Mouse (Mus musculus) kidney, postnatal 10 days (tissue): Measurements from ENCODE around the gene Tbc1d8.

Experiments
- DNase-seq: peaks from one replicate; pipeline ENCODE4 v3.0.0; 2021; ENCODE audit warnings: mixed read lengths

Tbc1d8 gene

DNA sequence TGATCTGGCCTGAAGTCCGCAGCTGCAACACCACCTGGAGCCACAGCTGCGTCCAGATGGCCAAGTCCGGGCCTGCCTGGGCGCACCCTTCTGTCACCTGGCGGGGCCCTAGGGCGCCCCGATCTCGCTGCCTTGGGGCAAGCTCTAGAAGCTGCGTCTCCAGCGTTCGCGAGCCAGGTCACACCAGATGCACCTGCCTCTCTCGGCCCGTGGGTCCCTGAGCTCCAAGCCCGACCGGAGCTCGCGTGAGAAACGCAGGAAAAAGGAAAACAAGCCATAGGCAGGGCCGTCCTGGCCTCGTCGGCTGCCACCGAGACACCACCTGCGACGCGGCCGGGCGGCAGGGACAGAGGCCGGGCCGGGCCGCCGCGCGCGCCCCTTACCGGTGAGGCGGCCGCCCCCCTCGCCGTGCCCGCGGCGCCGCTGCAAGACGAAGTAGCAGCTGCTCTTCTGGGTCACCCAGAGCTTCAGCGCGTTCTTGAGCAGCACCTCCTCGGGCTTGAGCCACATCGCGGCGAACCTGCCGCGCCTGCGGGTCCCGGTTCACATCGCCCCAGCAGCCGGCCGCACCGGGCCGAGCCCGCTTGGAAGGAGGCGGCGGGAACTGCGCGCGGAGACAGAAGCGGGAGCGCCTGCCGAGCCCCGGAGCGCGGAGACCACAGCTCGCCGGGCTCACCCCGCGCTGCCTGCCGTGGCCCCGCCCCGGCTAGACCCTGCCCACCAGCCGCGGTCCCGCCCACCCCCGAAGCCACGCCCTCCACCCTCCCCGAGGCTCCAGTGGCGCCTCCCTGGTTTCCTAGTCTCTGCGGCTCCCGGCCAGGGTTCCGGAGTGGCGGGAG lies at the start of gene Tbc1d8:
Gene Tbc1d8 (minus strand): TSS at position 699 of the 839 bp plus-strand sequence.
- DNase-seq: peak; percentile 96

DNA sequence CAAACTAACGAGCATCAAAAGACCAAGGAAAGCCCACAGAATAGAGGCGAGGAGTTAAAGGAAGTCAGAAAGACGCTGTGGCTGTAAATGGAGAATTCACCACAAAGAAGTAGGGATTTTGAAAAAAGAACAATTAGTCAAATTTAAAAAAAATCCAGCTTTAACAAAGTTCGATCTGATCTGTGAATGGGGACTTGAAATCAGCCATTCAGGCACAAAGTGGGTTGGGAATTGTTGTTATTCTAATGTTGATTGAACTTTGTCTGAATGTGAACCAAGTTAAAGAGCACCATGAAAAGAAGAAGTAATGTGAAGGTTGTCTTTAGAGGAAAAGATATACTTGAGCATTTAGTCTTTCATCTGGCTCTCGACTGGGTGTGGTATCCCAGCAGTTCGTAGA lies 49.8 kb upstream of the Tbc1d8 start:
- no peak for DNase-seq

DNA sequence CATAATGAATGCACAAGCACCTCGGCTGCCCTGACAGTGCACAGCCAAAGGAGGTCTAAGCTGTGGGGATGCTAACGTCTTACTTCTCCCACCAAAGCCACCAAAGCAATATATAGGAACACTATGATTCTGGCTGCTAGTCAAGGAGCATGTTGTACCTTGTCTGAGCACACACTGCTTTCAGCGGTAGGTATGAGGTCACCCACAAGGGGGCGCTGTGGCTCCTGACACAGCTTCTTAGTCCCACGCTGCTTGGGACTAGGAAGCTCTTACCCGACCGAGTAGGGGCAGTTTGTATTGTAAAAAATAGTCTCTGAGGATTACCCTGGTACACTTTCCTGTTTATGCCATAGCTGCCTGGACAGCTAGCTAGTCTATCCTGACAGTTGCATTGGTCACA lies 48.9 kb upstream of the Tbc1d8 start:
- DNase-seq: peak; percentile 87

DNA sequence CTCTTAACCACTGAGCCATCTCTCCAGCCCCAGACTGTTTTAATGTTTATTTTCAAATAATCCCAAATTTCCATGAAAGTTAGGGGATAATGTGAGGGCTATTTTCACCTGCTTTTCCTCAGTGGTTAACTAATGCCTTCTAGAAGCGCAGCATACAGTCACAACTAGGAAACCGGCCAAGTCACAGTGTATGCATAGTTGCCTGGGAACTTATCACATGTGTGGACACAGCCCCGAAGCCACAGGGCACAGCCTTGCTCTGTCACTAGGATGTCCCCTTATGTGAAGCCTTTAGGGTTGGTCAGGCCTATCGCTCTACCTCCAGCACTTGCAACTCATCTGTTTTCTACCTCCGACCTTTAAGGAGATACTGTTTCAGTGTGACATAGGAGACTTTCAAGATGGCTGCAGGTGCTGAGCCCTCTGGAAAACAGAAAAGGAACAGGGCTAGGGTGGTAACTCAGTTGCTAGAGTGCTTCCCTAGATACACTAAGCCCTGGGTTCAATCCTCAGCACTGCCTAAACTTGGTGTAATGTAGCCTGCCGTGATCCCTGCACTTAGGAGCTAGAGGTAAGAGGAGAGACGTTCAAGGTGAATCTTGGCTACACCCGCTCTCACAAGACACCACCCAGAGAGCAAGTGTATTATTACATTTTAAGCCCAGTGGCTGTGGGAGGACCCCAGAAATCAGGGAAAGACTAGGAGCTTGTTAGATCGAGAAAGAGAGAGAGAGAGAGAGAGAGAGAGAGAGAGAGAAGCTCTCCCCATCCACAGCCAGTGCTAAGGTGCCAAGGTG lies 48.0 kb upstream of the Tbc1d8 start:
- peak; percentile 42 for DNase-seq

DNA sequence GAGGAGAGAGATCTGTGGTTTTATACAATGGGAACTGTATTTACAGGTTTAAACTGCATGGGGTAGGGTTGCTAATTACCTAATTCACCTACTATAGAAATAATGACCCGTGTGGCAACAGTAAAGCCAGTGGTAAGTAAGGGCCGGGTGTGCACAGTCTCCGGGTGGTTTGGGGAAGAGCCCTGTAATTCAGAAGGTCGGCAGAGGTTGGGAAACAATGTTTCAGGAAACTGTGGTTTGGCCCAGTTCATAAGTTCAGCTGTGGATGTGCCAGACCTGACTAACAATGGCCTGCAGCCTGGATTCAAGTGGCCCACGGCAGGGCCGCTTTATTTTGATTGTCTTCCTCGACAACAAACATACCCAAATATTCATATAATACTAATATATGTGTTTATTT lies 47.2 kb upstream of the Tbc1d8 start:
- DNase-seq: no peak

DNA sequence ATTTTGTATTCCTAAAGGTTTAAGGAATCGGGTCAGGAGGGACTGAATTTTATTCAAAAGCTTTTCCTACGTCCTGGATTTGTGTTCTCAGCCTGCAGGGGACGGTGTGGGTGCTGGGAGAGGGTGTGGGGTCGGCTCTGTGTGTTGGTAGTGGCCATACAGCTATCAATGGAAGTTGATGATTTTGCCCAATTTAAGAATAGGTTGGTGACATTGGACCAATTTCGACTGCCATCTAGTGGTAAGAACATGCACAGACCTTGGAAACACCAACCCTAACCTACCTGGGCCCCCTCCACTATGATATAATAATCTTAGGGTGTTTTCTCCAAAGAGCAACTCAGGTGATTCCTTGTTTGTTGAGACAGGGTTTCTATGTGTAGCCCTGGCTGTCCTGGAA lies 44.0 kb upstream of the Tbc1d8 start:
- DNase-seq: peak; percentile 46

DNA sequence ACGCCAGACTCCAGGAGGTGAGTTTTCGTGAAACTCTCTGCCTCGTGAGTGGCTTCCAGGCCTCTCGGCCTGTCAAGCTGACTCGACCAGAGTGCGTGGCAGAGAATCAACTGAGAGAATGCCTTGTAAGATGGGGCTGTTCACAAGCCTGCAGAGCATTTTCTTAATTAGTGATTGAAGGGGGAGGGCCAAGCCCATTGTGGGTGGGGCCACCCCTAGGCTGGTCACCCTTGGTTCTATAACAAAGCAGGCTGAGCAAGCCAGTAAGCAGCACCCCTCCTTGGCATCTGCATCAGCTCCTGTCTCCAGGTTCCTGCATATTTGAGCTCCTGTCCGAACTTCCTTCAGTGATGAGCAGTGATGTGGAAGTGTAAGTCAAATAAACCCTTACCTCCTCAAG lies 42.8 kb upstream of the Tbc1d8 start:
- DNase-seq: no peak

DNA sequence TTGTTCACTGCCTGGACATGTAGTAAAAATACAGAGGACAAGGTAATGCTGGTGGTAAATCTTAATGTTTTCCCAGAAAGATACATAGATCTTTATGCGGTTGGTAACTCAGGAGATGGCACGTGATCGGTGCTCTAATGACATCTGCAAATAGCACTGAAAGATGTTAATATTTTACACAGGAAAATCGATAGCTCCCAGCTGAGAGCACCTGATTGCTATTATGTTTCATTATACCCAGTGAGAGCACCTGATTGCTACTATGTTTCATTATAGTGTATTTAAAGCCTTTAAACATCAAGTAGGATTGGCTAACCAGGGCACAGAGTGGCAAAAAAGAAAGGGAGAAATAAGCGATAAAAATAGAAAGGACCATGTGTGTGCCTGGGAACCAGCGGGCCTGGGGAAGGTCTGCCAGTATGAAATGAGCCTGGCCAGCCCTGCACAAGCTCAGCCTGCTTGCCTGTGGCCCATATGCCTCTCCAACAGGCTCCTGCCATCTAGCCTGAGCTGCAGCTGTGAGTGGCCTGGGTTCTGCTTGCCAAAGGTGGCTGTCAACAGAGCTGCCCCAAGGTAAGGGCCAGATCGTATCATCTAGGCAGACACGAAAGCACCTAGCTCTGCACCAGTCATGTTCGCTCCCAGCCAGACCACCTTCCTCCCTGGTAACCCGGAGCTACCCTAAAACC lies 36.9 kb upstream of the Tbc1d8 start:
- DNase-seq: no peak

DNA sequence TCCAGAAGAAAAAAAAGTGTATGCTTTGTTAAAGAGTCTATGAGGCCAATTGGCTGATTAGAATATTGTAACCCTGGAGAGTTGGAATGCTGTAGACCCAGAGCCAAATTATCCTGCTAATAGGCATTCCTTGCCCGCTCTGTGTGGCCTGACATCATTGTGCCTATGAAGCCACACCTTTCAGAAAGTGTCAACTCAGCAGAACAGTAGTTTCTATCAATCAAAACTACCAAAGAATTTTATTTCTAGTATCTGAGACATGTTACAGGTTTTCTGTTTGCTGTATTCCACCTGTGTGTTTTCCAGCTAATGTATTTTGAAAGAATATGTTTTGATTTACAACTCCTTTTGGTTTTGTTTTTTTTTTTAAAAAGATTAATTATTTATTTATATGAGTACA lies 33.6 kb upstream of the Tbc1d8 start:
- no peak for DNase-seq

DNA sequence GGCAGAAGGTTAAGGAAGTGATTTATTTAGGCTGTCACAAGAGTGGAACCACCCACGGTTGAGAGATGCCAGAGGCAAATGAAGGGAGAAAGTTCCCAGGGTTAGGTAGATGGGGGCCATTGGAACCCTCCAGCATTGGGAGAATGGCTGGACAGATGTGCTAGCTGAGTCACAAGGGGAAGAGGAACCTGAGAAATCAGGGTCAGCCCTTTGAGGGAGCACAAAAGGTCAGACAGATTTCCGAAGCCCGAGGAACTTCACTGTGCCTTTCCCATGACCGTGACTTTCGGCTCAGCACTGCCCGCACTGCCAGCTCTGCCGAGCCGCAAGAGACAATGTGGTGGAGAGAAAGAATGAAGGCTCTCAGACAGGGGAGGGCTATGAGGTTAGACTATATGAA lies 33.2 kb upstream of the Tbc1d8 start:
- no peak for DNase-seq

DNA sequence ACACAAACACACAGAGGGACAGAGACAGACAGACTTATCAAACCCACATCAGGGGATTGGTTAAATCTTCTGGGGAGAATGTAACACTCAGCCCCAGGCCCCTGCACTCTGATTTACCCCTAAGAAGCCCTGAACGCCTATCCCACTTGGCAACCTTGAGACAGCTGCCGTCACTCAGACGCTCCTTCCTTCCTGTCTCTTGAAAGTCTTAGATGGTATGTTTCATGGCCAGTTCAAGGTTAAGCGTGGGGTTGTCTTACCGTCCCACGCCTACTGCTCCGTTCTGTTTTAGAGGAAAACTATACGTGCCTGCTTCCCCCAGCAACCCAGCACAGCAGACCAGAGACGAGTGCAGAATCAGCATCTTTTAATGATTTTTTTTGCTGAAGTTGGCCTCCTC lies 27.0 kb upstream of the Tbc1d8 start:
- DNase-seq: no peak

DNA sequence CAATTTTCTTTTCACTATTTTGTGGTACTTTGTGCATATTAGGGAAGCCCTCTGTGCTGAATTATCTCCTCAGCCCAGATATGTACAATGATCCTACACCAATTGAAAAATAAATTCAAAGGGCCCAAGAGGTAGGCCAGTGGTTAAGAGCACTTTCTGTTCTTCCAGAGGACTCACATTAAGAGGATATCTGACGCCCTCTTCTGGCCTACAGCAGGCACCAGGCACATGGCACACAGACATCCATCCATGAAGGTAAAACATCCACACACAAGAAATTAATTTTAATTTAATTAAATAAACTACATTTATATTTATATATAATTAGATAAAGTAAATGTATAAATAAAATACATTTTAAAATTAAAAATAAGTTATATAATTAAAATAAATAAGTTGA lies 25.7 kb upstream of the Tbc1d8 start:
- DNase-seq: peak; percentile 37

DNA sequence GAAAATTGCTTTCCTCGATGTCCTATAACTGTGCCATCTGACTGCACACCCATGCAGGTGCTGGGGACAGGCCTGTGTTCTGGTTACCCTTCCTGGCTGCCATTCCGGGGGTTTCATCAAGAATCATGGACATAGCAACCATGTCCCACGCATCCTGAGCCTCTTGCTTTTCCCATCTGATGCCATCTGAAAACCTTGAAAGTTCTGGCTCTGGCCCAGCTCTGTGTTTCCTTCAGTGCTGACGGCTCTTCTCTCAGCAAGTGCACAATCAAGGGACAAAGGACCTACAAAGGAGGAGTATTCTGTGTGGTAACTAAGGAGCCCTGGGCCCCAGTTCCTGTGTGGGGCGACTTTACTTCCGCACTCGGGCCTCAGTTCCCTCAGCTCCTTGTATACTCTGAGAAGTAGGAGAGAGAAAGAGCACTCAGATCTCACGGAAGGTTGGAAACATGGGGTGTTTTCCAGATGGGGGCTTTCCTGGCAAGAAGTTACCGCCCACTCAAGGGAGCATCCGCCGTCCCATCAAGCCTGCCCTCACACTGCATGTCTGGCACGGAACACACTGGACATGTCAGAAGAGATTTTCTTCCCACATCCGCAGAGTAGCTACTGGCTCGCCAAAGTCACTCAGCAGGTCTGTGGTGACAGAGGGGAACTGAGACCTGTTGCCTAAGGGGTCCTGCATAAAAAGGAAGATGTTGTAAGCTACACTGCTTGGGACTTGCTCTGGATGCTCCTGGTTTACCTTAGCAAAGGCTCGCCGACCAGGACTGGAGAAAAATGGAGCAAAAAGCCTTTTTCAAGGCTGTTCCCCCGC lies 24.5 kb upstream of the Tbc1d8 start:
- no peak for DNase-seq

DNA sequence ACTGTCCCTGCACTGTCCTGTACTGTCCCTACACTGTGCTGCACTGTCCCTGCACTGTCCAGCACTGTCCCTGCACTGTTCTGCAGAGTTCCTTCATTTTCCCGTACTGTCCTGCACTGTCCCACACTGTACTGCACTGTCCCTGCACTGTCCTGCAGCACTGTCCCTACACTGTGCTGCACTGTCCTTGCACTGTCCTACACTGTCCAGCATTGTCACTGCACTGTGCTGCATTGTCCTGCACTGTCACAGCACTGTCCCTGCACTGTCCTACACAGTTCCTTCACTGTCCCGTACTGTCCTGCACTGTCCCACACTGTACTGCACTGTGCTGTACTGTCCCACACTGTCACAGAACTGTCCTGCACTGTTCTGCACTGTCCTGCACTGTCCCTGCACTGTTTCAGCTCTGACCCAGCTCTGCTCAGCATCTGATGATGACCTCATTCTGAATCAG lies 21.0 kb upstream of the Tbc1d8 start:
- no peak for DNase-seq

DNA sequence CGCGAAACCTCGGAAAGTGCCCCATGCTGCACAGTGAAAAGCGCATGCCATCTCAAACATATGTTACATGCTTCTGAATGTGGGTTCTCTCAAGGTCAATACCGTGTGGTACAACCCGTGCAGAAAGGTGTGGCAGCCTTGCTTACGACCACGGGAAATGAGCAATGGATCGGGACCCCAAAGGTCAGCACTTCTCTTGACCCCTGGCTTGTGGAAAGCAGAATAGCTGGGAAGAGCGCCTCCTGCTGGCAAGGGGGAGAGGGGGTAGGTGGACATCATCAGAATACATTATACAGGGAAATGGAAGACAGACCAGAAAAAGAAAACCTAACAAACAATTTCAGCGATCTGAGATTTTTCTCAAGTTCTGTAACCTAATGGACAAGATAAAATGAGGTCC lies 19.2 kb upstream of the Tbc1d8 start:
- DNase-seq: no peak

DNA sequence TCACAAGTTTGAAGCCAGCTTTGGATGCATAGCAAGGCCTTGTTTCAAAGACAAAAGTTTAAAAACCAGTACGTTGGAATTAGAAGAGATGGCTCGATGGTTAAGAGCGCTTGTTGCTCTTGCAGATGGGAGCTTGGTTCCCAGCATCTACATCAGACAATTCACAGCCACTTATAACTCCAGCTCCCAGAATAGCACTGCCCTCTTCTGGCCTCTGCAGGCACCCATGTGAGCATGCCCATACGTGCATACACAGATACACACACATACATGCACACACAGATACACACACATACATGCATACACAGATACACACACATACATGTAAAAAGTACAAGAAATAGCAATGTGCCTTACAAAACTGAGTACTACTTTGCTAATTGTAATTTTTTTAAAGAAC lies 18.4 kb upstream of the Tbc1d8 start:
- DNase-seq: no peak

DNA sequence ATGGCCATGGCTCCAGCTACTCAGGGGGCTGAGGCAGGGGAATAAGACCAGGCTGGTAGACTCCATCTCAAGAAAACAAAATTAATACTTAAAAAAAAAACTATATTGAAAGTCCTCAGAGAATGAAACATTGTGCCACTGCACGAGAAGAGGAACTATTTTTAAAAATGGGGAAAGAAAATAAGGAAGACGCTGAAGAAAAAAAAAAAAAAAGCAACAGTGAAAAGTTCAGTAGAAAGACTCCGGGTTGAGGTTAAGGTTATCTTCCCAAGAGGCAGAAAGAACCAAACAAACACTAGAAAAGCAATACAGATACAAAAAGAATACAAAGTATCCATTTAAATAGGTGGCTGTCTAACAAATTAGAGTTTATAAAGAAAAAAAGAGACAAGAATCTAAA lies 15.1 kb upstream of the Tbc1d8 start:
- no peak for DNase-seq

DNA sequence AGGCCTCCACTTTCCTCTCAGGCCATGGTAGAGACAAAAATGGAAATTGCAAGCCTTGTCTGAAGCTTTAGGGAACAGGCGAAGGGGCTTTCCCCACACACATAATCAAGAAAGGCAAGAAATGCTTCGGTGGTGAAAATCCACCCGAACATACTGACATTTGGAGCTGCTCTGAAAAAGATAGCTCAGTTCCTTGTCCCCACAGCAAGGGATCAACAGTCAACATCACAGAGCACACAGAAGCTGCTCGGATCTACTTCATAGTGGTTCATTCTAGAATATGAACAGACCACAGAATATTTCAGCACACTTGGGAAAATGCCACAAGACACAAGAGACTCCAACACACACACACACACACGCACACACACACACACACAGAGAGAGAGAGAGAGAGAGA lies 14.6 kb upstream of the Tbc1d8 start:
- DNase-seq: no peak

DNA sequence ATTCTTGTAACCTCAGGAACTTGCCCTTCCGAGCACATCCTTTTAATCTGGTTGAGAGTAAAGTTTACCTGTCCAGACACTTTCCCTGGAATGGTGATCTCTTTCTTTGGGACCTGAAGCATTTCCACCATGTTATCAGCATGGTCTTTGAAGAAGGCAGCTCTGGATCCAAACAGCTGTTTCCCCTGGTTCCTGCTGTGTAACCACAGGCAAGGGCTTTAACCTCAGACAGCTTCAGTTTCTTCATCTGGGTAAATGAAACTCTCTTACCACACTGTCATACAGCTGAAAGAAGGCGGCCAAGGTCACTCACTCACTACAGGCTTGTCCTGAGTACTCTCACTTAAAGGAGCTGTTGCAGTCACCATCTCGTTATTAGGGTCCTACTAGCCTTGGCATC lies 8.8 kb upstream of the Tbc1d8 start:
- DNase-seq: no peak

DNA sequence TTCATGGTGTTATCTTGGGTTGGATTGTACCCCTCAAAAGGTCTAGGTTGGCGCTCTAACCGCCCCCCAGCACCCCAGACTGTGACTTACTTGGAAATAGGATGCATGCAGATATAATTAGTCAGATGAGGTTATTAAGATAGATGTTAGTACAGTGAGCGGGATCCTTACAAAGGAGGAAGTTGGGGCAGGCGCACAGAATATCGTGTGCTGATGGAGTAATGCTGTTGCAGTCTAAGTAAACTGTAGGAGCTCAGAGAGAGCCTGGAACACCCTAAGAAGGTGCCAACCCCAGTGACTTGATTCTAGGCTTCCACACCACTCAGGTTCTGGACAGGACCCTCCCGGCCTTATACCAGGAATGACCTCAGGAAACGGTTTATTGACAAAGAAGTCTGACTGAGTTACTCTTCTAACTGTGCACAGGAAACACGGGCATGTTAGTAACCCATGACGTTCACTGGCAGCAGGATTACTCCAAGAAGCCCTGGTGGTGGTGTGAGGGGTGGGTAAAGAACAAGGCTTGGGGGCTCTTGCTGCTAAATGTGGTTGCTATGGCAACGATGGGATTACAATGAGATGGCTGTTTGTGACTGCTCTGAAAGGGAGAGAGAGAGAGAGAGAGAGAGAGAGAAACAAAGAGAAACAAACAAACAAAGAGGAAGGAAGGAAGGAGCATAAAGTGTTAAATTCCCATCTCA lies 3.7 kb upstream of the Tbc1d8 start:
- DNase-seq: no peak

DNA sequence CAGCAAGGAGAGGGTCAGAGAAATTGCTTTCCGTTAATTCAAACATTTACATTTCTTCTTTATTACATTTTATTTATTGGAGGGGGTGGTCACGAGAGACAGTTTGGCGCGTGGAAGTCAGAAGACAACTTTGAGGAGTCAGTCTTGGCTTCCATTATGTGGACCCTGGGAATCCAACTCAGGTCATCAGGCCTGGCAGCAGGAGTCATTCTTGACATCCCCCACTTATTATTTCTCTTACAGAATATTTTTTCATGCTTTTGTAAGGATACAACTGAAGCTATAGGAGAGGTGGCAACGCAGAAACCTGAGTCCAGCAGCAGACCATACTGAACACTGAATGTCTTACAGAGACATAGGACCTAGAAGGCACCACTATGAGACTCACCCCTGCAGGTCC lies 699 bp upstream of the Tbc1d8 start:
- no peak for DNase-seq

DNA sequence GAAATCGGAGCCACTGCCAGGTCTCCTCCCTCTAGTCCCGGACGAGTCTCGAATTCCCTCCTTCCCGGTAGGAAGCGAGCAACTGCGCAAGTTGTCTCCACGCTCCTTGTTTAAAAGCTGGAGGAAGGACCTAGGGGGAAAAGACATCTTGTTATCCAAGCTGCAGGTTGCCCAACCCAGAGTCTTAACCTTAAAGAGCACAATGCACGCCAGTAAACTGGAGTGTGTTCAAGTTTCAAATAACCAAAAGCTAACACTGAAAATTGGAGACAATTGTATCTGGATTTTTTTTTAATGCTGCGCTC lies 293 bp upstream of the Tbc1d8 start:
- DNase-seq: no peak
